Mouse (Mus musculus) megakaryocyte, embryonic 14.5 days (primary cell): Measurements from ENCODE around the gene Iqcm.

Source experiments
- FLI1 ChIP-seq: IDR thresholded peaks from 2 replicates; pipeline ENCODE4 v1.6.1; 2012; ENCODE audit warnings: low read length, inconsistent platforms, mixed read lengths
- GATA1 ChIP-seq: IDR thresholded peaks from 3 replicates; pipeline ENCODE4 v1.6.1; 2012; ENCODE audit warnings: mixed read lengths, low read length, inconsistent platforms, borderline replicate concordance

DNA sequence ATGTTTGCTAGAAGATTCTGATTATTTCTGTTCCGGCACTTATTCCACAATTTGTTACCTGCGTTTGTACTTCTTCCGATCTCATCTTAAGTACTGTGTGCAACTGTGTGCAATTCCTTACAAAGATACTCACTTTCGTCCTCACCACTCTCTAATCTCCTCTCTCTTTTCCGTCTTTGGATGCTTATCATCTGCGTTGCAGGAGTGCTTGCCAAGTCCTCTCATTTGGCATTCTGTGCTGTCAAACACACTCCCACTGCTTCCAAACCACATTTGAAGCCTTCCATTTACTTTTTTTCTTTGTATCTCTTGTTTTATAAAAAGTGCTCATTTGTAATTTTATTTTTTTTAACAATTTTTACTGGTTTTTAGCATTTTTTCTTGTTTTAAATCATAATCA, 210.8 kb downstream of the Iqcm start:
- TF ChIP-seq GATA1 (no peak), FLI1 (no peak)
